22 mouse cellular contexts compared by ENCODE assay signal in the genomic region with DNA sequence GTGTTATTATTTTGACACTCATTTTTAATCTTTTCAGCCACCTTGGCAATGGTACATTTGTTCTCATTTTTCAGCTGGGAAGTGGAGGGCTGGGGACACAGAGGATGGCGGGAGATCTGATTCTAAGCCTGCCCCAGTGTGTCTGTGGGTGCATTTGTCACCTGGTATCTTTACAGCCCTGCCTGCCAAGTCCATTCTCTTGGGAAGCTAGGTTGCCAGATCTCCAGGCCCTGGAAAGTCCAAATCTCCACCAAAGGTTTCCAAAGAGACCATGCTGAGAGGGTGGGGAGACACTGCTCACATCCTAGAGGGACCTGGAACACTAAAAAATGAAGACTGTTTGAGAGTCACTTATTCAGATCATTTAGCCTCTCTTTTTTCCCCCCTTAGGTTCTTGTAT.
DNase-seq lines count a peak whose midpoint lies in the region; ATAC-seq lines count a peak whose summit lies in the region.
"Had no signal": no experiment of that assay in that cellular context is flagged by ENCODE, and none has a peak within 500 bp of the region (broad histone marks: within the 10 kb centered on the region; RNA-seq: fewer than 3 reads in every experiment).

No protein-coding gene starts in this region.

- H3K36me3 ChIP-seq in heart, embryonic 15.5 days = peaks cover 31% of the 10 kb centered on the region
- H3K36me3 ChIP-seq in heart, embryonic 12.5 days = peaks cover 72% of the 10 kb centered on the region
- peaks cover 82% of the 10 kb centered on the region for H3K36me3 ChIP-seq in kidney, embryonic 15.5 days
- H3K36me3 ChIP-seq: hindbrain, embryonic 13.5 days; midbrain, embryonic 13.5 days had no signal

- H3K4me2 ChIP-seq in heart, embryonic 15.5 days = no peak overlapping the region
- H3K4me2 ChIP-seq in heart, embryonic 12.5 days = no peak overlapping the region
- no peak overlapping the region for H3K4me2 ChIP-seq in kidney, embryonic 15.5 days
- H3K4me2 ChIP-seq: hindbrain, embryonic 13.5 days; liver, embryonic 15.5 days; midbrain, embryonic 13.5 days had no signal

- WGBS in heart, embryonic 15.5 days = 67% methylated on average over 1 of the region's 1 CpGs
- 72% methylated on average over 1 of the region's 1 CpGs for WGBS in heart, embryonic 12.5 days
- 67% methylated on average over 1 of the region's 1 CpGs for WGBS in kidney, embryonic 15.5 days

- peak overlapping the region; percentile 32 for H3K27ac ChIP-seq in heart, embryonic 15.5 days
- no peak overlapping the region for H3K27ac ChIP-seq in heart, embryonic 12.5 days (ENCODE audit: poor library complexity, severe bottlenecking)
- peak overlapping the region; percentile 37; the same call in 1 of the 2 replicates for H3K27ac ChIP-seq in kidney, embryonic 15.5 days
- H3K27ac ChIP-seq: embryonic facial prominence, embryonic 10.5 days; hindbrain, embryonic 13.5 days; limb, embryonic 10.5 days; liver, embryonic 15.5 days; midbrain, embryonic 13.5 days had no signal

- H3K9me3 ChIP-seq in heart, embryonic 15.5 days (replicated peaks) = no peaks in the 10 kb centered on the region
- H3K9me3 ChIP-seq in heart, embryonic 12.5 days (replicated peaks) = no peaks in the 10 kb centered on the region
- H3K9me3 ChIP-seq in kidney, embryonic 15.5 days (replicated peaks) = no peaks in the 10 kb centered on the region
- H3K9me3 ChIP-seq: embryonic facial prominence, embryonic 10.5 days; hindbrain, embryonic 13.5 days; limb, embryonic 10.5 days; liver, embryonic 15.5 days; megakaryocyte, embryonic 14.5 days; midbrain, embryonic 13.5 days had no signal

- no peak for ATAC-seq in heart, embryonic 15.5 days (replicated peaks; ENCODE audit: insufficient number of reproducible peaks, insufficient read depth, low FRiP score, low read depth)
- ATAC-seq in heart, embryonic 12.5 days (ENCODE audit: insufficient number of reproducible peaks, low FRiP score) = no peak
- no peak for ATAC-seq in kidney, embryonic 15.5 days (replicated peaks; ENCODE audit: low FRiP score)
- ATAC-seq in erythroid progenitor cell, adult 5-6 weeks (replicated peaks; ENCODE audit: low FRiP score, poor library complexity, severe bottlenecking) = no peak
- ATAC-seq: CD4-positive, CD25-positive, alpha-beta regulatory T cell, adult 4 months; forebrain, postnatal 0 days; midbrain, embryonic 13.5 days had no signal

- H3K4me1 ChIP-seq in heart, embryonic 15.5 days (replicated peaks) = peaks cover 9% of the 10 kb centered on the region
- H3K4me1 ChIP-seq in heart, embryonic 12.5 days (replicated peaks) = peaks cover 22% of the 10 kb centered on the region
- H3K4me1 ChIP-seq in kidney, embryonic 15.5 days = peaks cover 11% of the 10 kb centered on the region; the same call in 1 of the 2 replicates
- H3K4me1 ChIP-seq: embryonic facial prominence, embryonic 10.5 days; limb, embryonic 10.5 days; liver, embryonic 15.5 days had no signal

- no peaks in the 10 kb centered on the region for H3K27me3 ChIP-seq in heart, embryonic 15.5 days
- H3K27me3 ChIP-seq in heart, embryonic 12.5 days (replicated peaks) = no peaks in the 10 kb centered on the region
- no peaks in the 10 kb centered on the region for H3K27me3 ChIP-seq in kidney, embryonic 15.5 days
- H3K27me3 ChIP-seq: hindbrain, embryonic 13.5 days; liver, embryonic 15.5 days; midbrain, embryonic 13.5 days had no signal

- no peak overlapping the region for H3K4me3 ChIP-seq in heart, embryonic 15.5 days
- no peak overlapping the region for H3K4me3 ChIP-seq in heart, embryonic 12.5 days
- no peak overlapping the region for H3K4me3 ChIP-seq in kidney, embryonic 15.5 days (replicated peaks)
- H3K4me3 ChIP-seq: embryonic facial prominence, embryonic 10.5 days; hindbrain, embryonic 13.5 days; limb, embryonic 10.5 days; liver, embryonic 15.5 days; megakaryocyte, embryonic 14.5 days; midbrain, embryonic 13.5 days had no signal

- H3K9ac ChIP-seq in heart, embryonic 15.5 days = no peak overlapping the region
- no peak overlapping the region for H3K9ac ChIP-seq in heart, embryonic 12.5 days
- no peak overlapping the region for H3K9ac ChIP-seq in kidney, embryonic 15.5 days
- H3K9ac ChIP-seq: forebrain, postnatal 0 days; hindbrain, embryonic 13.5 days; liver, embryonic 15.5 days; midbrain, embryonic 13.5 days had no signal

- DNase-seq in adrenal gland, postnatal 14 days = peak; percentile 52
- DNase-seq in adrenal gland, postnatal 36 days = no peak
- no peak for DNase-seq in kidney, postnatal 36 days
- peak; percentile 14 for DNase-seq in NIH3T3 (ENCODE audit: low read depth)
- DNase-seq: cerebellum, adult 11-12 months; forebrain, postnatal 0 days; gastrocnemius, postnatal 36 days; kidney, adult 9 months; liver; lung, postnatal 14 days; right cerebral cortex, postnatal 14 days had no signal

Comparison
In these comparisons a context has a peak if more than half of its experiments do, and no peak if none do; other contexts are left out.
1. DNase-seq: peak in adrenal gland, postnatal 14 days (single experiment) and NIH3T3 (single experiment); none in adrenal gland, postnatal 36 days (0 of 2) and kidney, postnatal 36 days (0 of 2).